Mouse (Mus musculus) testis, adult 2 months (tissue): Measurements from ENCODE around the gene Gm5678.
"Not testable (repeated sequence)": the region's sequence is repeated elsewhere in the genome, so short reads cannot be mapped to it uniquely, and the experiment has no call there.

Experiments used
- CTCF ChIP-seq: fragments of 200-500 bp; IDR thresholded peaks from 2 replicates; pipeline ENCODE4 v1.5.1; 2012; ENCODE audit warnings: low read depth, mild to moderate bottlenecking, inconsistent platforms, low read length, moderate library complexity; ENCODE audit not compliant: control insufficient read depth, insufficient read depth, insufficient replicate concordance
- POLR2A ChIP-seq: fragments of 200-500 bp; IDR thresholded peaks from 2 replicates; pipeline ENCODE4 v1.6.1; 2012; ENCODE audit warnings: low read depth, mild to moderate bottlenecking, inconsistent platforms, low read length, moderate library complexity; ENCODE audit not compliant: control insufficient read depth

DNA sequence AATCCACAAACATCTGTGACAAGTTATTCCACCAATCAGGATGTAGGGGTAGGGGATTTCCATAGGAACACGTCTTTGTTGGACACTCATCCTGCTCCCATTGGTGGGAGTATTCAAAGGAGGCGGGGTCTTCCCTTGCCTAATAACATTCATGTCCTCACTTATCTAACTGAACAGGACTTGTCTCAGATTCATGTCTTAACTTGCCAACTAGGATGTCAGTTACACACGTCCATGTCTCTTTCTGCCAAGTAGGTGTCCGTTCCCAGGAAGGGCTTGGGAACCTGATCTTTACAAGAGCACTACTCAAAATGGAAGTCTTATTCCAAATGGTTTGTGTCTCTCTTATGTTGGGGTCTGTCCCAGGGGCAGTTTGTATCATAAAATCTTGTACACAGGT lies 4.1 kb upstream of the Gm5678 start:
- TF ChIP-seq CTCF, POLR2A: not testable (repeated sequence)
